Mouse (Mus musculus) testis, adult 2 months (tissue): Measurements from ENCODE around the gene Atoh8.

Experiments used
- CTCF ChIP-seq: fragments of 200-500 bp; IDR thresholded peaks from 2 replicates; pipeline ENCODE4 v1.5.1; 2012; ENCODE audit warnings: low read depth, mild to moderate bottlenecking, inconsistent platforms, low read length, moderate library complexity; ENCODE audit not compliant: control insufficient read depth, insufficient read depth, insufficient replicate concordance
- POLR2A ChIP-seq: fragments of 200-500 bp; IDR thresholded peaks from 2 replicates; pipeline ENCODE4 v1.6.1; 2012; ENCODE audit warnings: low read depth, mild to moderate bottlenecking, inconsistent platforms, low read length, moderate library complexity; ENCODE audit not compliant: control insufficient read depth

- TF ChIP-seq CTCF = no peak
- no peak for TF ChIP-seq POLR2A
Measured at GRCm38 (mm10) chr6:72216681-72217414, 18.5 kb downstream of the Atoh8 start.
